Mouse (Mus musculus) cerebellum, adult 11 months (tissue): ENCODE data around the gene Alkbh4.
A peak's percentile ranks its signal among the peaks of the same experiment; 100 is the strongest.
"Not testable (repeated sequence)": the region's sequence is repeated elsewhere in the genome, so short reads cannot be mapped to it uniquely, and the experiment has no call there.

Experiments
- DNase-seq: peaks from one replicate; pipeline ENCODE4 v3.0.0; 2022

Alkbh4 gene

GRCm38 (mm10) chr5:136135571-136136291 lies at the start of gene Alkbh4, which contains the start of gene Lrwd1:
TSS of gene Alkbh4 (plus strand) at chr5:136136146.
TSS of gene Lrwd1 (minus strand) at chr5:136136074.
- peak; percentile 94 for DNase-seq

GRCm38 (mm10) chr5:136086290-136086689 lies 49.7 kb upstream of the Alkbh4 start:
- DNase-seq = no peak

- DNase-seq = no peak
Observed at GRCm38 (mm10) chr5:136088821-136089575, 46.9 kb upstream of the Alkbh4 start.

GRCm38 (mm10) chr5:136091927-136092326 lies 44.0 kb upstream of the Alkbh4 start:
- no peak for DNase-seq

GRCm38 (mm10) chr5:136094249-136095010 lies 41.5 kb upstream of the Alkbh4 start:
- DNase-seq = no peak

- no peak for DNase-seq
Observed at GRCm38 (mm10) chr5:136095089-136095488, 40.9 kb upstream of the Alkbh4 start.

- DNase-seq = no peak
Observed at GRCm38 (mm10) chr5:136098536-136098935, 37.4 kb upstream of the Alkbh4 start.

- DNase-seq = peak; percentile 71
Observed at GRCm38 (mm10) chr5:136102099-136102820, 33.7 kb upstream of the Alkbh4 start.

GRCm38 (mm10) chr5:136104511-136104910 lies 31.4 kb upstream of the Alkbh4 start:
- no peak for DNase-seq

GRCm38 (mm10) chr5:136108486-136108885 lies 27.5 kb upstream of the Alkbh4 start:
- no peak for DNase-seq

- no peak for DNase-seq
Observed at GRCm38 (mm10) chr5:136109042-136109441, 26.9 kb upstream of the Alkbh4 start.

GRCm38 (mm10) chr5:136113546-136113945 lies 22.4 kb upstream of the Alkbh4 start:
- DNase-seq = not testable (repeated sequence)

GRCm38 (mm10) chr5:136115891-136116783 lies 19.8 kb upstream of the Alkbh4 start, which contains the start of gene Polr2j:
TSS of gene Polr2j (plus strand) at chr5:136116631.
- DNase-seq = peak; percentile 96

GRCm38 (mm10) chr5:136116784-136117112 lies 19.2 kb upstream of the Alkbh4 start:
- peak; percentile 40 for DNase-seq

GRCm38 (mm10) chr5:136122165-136122564 lies 13.8 kb upstream of the Alkbh4 start:
- no peak for DNase-seq

GRCm38 (mm10) chr5:136136292-136136990 lies 495 bp downstream of the Alkbh4 start:
- DNase-seq = no peak

GRCm38 (mm10) chr5:136137658-136138274 lies 1.8 kb downstream of the Alkbh4 start:
- DNase-seq = peak; percentile 41

- DNase-seq = no peak
Observed at GRCm38 (mm10) chr5:136139393-136139792, 3.4 kb downstream of the Alkbh4 start.

GRCm38 (mm10) chr5:136140057-136140482 lies 4.1 kb downstream of the Alkbh4 start:
- DNase-seq = peak; percentile 31

- DNase-seq = no peak
Observed at GRCm38 (mm10) chr5:136142746-136143145, 6.8 kb downstream of the Alkbh4 start.
